Mouse (Mus musculus) forebrain, embryonic 16.5 days (tissue): ENCODE data around the gene Hoxb1. TPM values are rescaled to one million over a fixed set of nuclear protein-coding genes. Genes with fewer than 3 reads are reported as not detected.

ENCODE experiments used
- ATAC-seq: fragments of 200-750 bp; cut with Nextera tagmentation; 2 replicates; pipeline ENCODE4 v1.8.0; 2017; ENCODE audit warnings: mild to moderate bottlenecking, moderate library complexity
- H3K27ac ChIP-seq: fragments of 300-500 bp; sonication (generic); 2 replicates; pipeline ENCODE4 v1.5.1; 2014; ENCODE audit warnings: low read length, control low read depth
- H3K27me3 ChIP-seq: fragments of 300-500 bp; sonication (generic); replicated peaks from 2 replicates; pipeline ENCODE4 v1.6.1; 2014; ENCODE audit warnings: low read length; ENCODE audit not compliant: control insufficient read depth, insufficient read depth
- H3K36me3 ChIP-seq: fragments of 300-500 bp; sonication (generic); 2 replicates; pipeline ENCODE4 v1.6.1; 2014; ENCODE audit not compliant: control insufficient read depth, insufficient read depth
- H3K4me1 ChIP-seq: fragments of 300-500 bp; sonication (generic); replicated peaks from 2 replicates; pipeline ENCODE4 v1.6.1; 2014; ENCODE audit warnings: low read length; ENCODE audit not compliant: control insufficient read depth, insufficient read depth
- H3K4me2 ChIP-seq: fragments of 300-500 bp; sonication (generic); 2 replicates; pipeline ENCODE4 v1.6.1; 2014; ENCODE audit warnings: mild to moderate bottlenecking, low read length, control low read depth
- H3K4me3 ChIP-seq: fragments of 300-500 bp; sonication (generic); replicated peaks from 2 replicates; pipeline ENCODE4 v1.5.1; 2014; ENCODE audit warnings: mild to moderate bottlenecking, low read length, control low read depth
- H3K9ac ChIP-seq: fragments of 300-500 bp; sonication (generic); replicated peaks from 2 replicates; pipeline ENCODE4 v1.6.1; 2014; ENCODE audit warnings: low read depth, low read length, control low read depth
- H3K9me3 ChIP-seq: fragments of 300-500 bp; sonication (generic); 2 replicates; pipeline ENCODE4 v1.6.1; 2016; ENCODE audit warnings: low read length; ENCODE audit not compliant: control insufficient read depth
- WGBS: fragments of 180-500 bp; shearing (Covaris S2); extraction: QIAGEN DNeasy Blood & Tissue Kit; methylation state at CpG from one replicate; pipeline ENCODE4 v1.1.7; 2014; 5-methylcytosine and 5-hydroxymethylcytosine counted together
- polyA plus RNA-seq: library from polyadenylated mRNA; unstranded; fragments of >200 nt; fragmentation: Nextera tagmentation; extraction: Ambion mirVana; gene quantifications from 2 replicates; pipeline ENCODE4 v1.2.1, GENCODE M21; 2015

Gene Hoxb1
- polyA plus RNA-seq, 1 experiment from 2014 or later, result not detected

DNA sequence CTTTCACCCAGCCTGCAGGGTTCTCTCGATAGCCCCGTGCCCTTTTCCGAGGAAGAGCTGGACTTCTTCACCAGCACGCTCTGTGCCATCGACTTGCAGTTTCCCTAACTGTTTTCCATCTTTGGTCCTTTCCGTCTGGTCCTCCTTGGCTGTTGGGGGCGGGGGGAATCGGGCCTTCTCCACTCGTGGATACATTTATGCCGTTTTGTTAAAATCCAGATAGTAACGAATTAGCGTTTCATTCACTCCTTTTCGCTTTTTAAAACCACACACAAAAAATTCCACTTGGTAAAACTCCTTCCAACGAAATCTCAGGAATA is 12.1 kb upstream of the Hoxb1 start:
- Histone ChIP-seq H3K27me3 (peaks cover 87% of the 10 kb centered on the region), H3K9ac (no peak overlapping the region), H3K4me1 (no peaks in the 10 kb centered on the region; the same call in 1 of the 2 replicates), H3K27ac (no peak overlapping the region), H3K36me3 (no peaks in the 10 kb centered on the region), H3K4me2 (no peak overlapping the region), H3K4me3 (no peak overlapping the region), H3K9me3 (no peaks in the 10 kb centered on the region)
- WGBS, result 1% methylated on average over 14 of the region's 14 CpGs
- ATAC-seq, result no peak

GRCm38 (mm10) chr11:96353939-96354338 is 11.6 kb upstream of the Hoxb1 start:
- Histone ChIP-seq H3K27ac (no peak overlapping the region), H3K9me3 (no peaks in the 10 kb centered on the region), H3K4me1 (no peaks in the 10 kb centered on the region; the same call in 1 of the 2 replicates), H3K4me2 (no peak overlapping the region), H3K36me3 (no peaks in the 10 kb centered on the region), H3K4me3 (no peak overlapping the region), H3K27me3 (peaks cover 86% of the 10 kb centered on the region), H3K9ac (no peak overlapping the region)
- no peak for ATAC-seq
- WGBS, result 8% methylated on average over 8 of the region's 8 CpGs

- WGBS, result 1% methylated on average over 25 of the region's 25 CpGs
- no peaks in the 10 kb centered on the region; the same call in 1 of the 2 replicates for H3K4me1 ChIP-seq
- H3K9me3 ChIP-seq, result no peaks in the 10 kb centered on the region
- no peak overlapping the region for H3K27ac ChIP-seq
- no peak for ATAC-seq
- H3K27me3 ChIP-seq, result peaks cover 85% of the 10 kb centered on the region
- H3K9ac ChIP-seq, result no peak overlapping the region
- H3K4me2 ChIP-seq, result no peak overlapping the region
- H3K4me3 ChIP-seq, result no peak overlapping the region
- H3K36me3 ChIP-seq, result no peaks in the 10 kb centered on the region
Measured at GRCm38 (mm10) chr11:96354376-96354775, 11.2 kb upstream of the Hoxb1 start.

DNA sequence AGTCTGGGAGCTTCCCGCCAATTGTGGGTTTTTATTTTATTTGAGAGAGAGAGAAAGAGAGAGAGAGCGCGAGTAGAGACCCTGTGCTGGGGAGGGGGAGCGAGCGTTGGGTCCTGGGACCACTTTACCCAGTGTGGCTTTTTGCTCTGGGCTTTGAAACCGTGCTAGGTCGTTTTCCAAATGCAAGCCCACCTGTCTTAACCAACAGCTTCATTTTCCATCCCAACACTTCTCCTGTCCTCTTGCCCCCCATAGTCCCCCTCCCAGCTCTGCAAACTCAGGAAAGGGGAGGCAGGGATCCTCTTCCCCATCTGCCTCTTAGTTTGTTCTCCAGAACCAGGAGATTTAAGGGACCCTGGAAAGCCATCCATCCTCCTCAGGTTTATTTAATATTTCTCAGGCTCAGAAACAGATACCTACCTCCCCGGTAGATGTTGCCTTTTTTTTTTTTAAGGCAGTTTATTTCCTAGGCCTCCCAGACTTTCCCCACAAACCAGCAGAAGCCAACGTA is 10.7 kb upstream of the Hoxb1 start:
- Histone ChIP-seq H3K4me2 (no peak overlapping the region), H3K27me3 (peaks cover 85% of the 10 kb centered on the region), H3K4me1 (no peaks in the 10 kb centered on the region; the same call in 1 of the 2 replicates), H3K9ac (no peak overlapping the region), H3K36me3 (no peaks in the 10 kb centered on the region), H3K9me3 (no peaks in the 10 kb centered on the region), H3K4me3 (no peak overlapping the region), H3K27ac (no peak overlapping the region)
- no peak for ATAC-seq
- WGBS, result 1% methylated on average over 9 of the region's 9 CpGs

- peaks cover 89% of the 10 kb centered on the region for H3K27me3 ChIP-seq
- H3K9ac ChIP-seq, result no peak overlapping the region
- no peak for ATAC-seq
- H3K36me3 ChIP-seq, result no peaks in the 10 kb centered on the region
- WGBS, result 2% methylated on average over 5 of the region's 5 CpGs
- H3K4me1 ChIP-seq, result no peaks in the 10 kb centered on the region
- H3K9me3 ChIP-seq, result no peaks in the 10 kb centered on the region
- H3K27ac ChIP-seq, result no peak overlapping the region
- H3K4me3 ChIP-seq, result no peak overlapping the region
- no peak overlapping the region for H3K4me2 ChIP-seq
Measured at GRCm38 (mm10) chr11:96363807-96364206, 1.7 kb upstream of the Hoxb1 start.

DNA sequence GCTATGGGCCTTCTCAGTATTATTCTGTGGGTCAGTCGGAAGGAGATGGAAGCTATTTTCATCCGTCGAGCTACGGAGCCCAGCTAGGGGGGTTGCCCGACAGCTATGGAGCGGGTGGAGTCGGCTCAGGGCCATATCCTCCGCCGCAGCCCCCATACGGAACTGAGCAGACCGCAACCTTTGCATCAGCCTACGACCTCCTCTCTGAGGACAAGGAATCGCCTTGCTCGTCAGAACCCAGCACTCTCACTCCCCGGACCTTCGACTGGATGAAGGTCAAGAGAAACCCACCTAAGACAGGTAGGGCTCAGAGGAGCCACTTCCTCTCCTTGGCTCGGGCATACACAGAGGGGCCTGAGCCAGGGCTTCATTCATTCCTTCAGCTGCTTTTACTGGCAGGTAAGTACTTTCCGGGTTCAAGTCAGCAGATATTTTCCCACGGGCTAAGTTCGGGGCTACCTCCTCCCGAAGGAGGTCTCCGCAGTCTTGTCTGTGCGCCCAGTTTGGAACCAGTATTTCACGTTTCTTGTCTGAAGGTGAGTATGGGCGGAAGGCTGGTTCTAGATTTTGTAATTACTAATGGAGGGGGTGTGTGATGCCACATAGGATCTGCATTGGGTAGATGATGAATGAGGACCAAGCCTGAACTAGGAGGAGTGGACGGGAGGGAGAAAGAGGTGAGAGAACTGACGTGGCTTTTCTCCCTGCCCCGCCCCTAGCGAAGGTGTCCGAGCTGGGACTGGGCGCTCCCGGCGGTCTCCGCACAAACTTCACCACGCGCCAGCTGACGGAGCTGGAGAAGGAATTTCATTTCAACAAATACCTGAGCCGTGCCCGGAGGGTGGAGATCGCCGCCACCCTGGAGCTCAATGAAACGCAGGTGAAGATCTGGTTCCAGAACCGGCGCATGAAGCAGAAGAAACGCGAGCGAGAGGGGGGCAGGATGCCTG is 815 bp downstream of the Hoxb1 start:
- H3K4me1 ChIP-seq, result no peaks in the 10 kb centered on the region
- H3K4me3 ChIP-seq, result no peak overlapping the region
- WGBS, result 2% methylated on average over 44 of the region's 47 CpGs
- H3K9ac ChIP-seq, result no peak overlapping the region
- no peak overlapping the region for H3K27ac ChIP-seq
- no peak for ATAC-seq
- no peaks in the 10 kb centered on the region for H3K9me3 ChIP-seq
- no peaks in the 10 kb centered on the region for H3K36me3 ChIP-seq
- peaks cover 93% of the 10 kb centered on the region for H3K27me3 ChIP-seq
- no peak overlapping the region for H3K4me2 ChIP-seq

GRCm38 (mm10) chr11:96367141-96367540 is 1.6 kb downstream of the Hoxb1 start:
- no peak overlapping the region for H3K4me2 ChIP-seq
- no peaks in the 10 kb centered on the region for H3K36me3 ChIP-seq
- H3K9me3 ChIP-seq, result no peaks in the 10 kb centered on the region
- no peak overlapping the region for H3K4me3 ChIP-seq
- H3K27ac ChIP-seq, result no peak overlapping the region
- no peaks in the 10 kb centered on the region for H3K4me1 ChIP-seq
- whole genome bisulfite sequencing, result 7% methylated on average over 6 of the region's 6 CpGs
- no peak overlapping the region for H3K9ac ChIP-seq
- no peak for ATAC-seq
- peaks cover 92% of the 10 kb centered on the region for H3K27me3 ChIP-seq

DNA sequence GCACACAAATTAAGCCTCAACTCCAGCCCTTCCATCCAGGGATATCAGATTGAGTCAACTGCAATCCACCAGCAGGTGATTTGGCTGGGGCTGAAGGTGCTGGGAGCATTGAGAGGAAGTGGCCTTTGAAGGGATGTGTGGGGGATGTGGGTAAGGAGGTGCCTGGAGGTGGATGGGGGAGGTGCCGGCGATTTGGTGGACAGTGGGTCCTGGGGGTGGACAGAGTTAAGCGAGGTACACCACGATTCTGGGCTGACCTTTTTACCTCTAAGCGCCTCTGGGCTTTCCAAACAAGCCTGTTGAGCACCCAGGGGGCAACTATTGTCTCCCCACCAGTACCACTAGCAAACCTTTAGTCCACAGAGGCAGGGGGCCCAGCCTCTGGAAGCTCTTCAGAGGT is 3.1 kb downstream of the Hoxb1 start:
- Histone ChIP-seq H3K36me3 (no peaks in the 10 kb centered on the region), H3K27me3 (peaks cover 94% of the 10 kb centered on the region), H3K4me3 (no peak overlapping the region), H3K4me2 (no peak overlapping the region), H3K9ac (no peak overlapping the region), H3K27ac (no peak overlapping the region), H3K9me3 (no peaks in the 10 kb centered on the region), H3K4me1 (no peaks in the 10 kb centered on the region)
- 4% methylated on average over 5 of the region's 5 CpGs for WGBS
- ATAC-seq, result no peak

GRCm38 (mm10) chr11:96369140-96369539 is 3.6 kb downstream of the Hoxb1 start:
- H3K36me3 ChIP-seq, result no peaks in the 10 kb centered on the region
- H3K9me3 ChIP-seq, result no peaks in the 10 kb centered on the region
- peaks cover 94% of the 10 kb centered on the region for H3K27me3 ChIP-seq
- WGBS, result 8% methylated on average over 7 of the region's 7 CpGs
- H3K27ac ChIP-seq, result no peak overlapping the region
- H3K9ac ChIP-seq, result no peak overlapping the region
- no peak overlapping the region for H3K4me2 ChIP-seq
- no peak overlapping the region for H3K4me3 ChIP-seq
- ATAC-seq, result no peak
- no peaks in the 10 kb centered on the region for H3K4me1 ChIP-seq
